Mouse (Mus musculus) MEL (cell line): ENCODE results near the gene Szrd1. TPM values are rescaled to one million over a fixed set of nuclear protein-coding genes. Genes with fewer than 3 reads are reported as not detected.
A peak's percentile ranks its signal among the peaks of the same experiment; 100 is the strongest.

Experiments used
- DNase-seq: peaks from one replicate; pipeline ENCODE4 v3.0.0; 2011; ENCODE audit warnings: low read depth, low spot score
- H3K27ac ChIP-seq: 2 replicates; pipeline ENCODE4 v1.5.1; 2012; ENCODE audit warnings: low read depth, mild to moderate bottlenecking, control low read depth, low read length, moderate library complexity; ENCODE audit not compliant: control insufficient read depth
- H3K27me3 ChIP-seq, 2 experiments: fragments of 150-350 bp in 1 of 2; sonication (generic) in 1 of 2; 2 replicates each; pipeline ENCODE4 v1.6.1; 2012; ENCODE audit warnings: low read length in 2 of 2, mild to moderate bottlenecking in 2 of 2, improper control_type of control experiment in 1 of 2, moderate library complexity in 1 of 2; ENCODE audit not compliant: insufficient read depth in 2 of 2, control insufficient read depth in 1 of 2
- H3K36me3 ChIP-seq, 2 experiments: 2 replicates each; pipeline ENCODE4 v1.6.1; 2012 to 2014; ENCODE audit warnings: low read length in 2 of 2, improper control_type of control experiment in 1 of 2, inconsistent platforms in 1 of 2, mild to moderate bottlenecking in 1 of 2; ENCODE audit not compliant: insufficient read depth in 2 of 2, control insufficient read depth in 1 of 2
- H3K4me1 ChIP-seq, 2 experiments: fragments of 150-350 bp in 1 of 2; sonication (generic) in 1 of 2; 2 replicates each; pipeline ENCODE4 v1.6.1; 2012; ENCODE audit warnings: low read length in 2 of 2, improper control_type of control experiment in 1 of 2, mild to moderate bottlenecking in 1 of 2; ENCODE audit not compliant: insufficient read depth in 2 of 2, control insufficient read depth in 1 of 2
- H3K4me3 ChIP-seq, 2 experiments: fragments of 150-350 bp in 1 of 2; sonication (generic) in 1 of 2; 2 replicates each; pipeline ENCODE4 v1.5.1; 2012; ENCODE audit warnings: low read depth in 2 of 2, low read length in 2 of 2, mild to moderate bottlenecking in 2 of 2, moderate library complexity in 2 of 2, control low read depth in 1 of 2, improper control_type of control experiment in 1 of 2; ENCODE audit not compliant: control insufficient read depth in 1 of 2, insufficient read depth in 1 of 2
- H3K79me2 ChIP-seq: 2 replicates; pipeline ENCODE4 v1.6.1; 2012; ENCODE audit warnings: mild to moderate bottlenecking, low read length, moderate library complexity; ENCODE audit not compliant: control insufficient read depth, poor library complexity, insufficient read depth
- H3K9ac ChIP-seq: 2 replicates; pipeline ENCODE4 v1.6.1; 2012; ENCODE audit warnings: low read depth, mild to moderate bottlenecking, control low read depth, low read length, moderate library complexity; ENCODE audit not compliant: control insufficient read depth, poor library complexity, severe bottlenecking
- H3K9me3 ChIP-seq: fragments of 150-350 bp; sonication (generic); replicated peaks from 2 replicates; pipeline ENCODE4 v1.6.1; 2012; ENCODE audit warnings: mild to moderate bottlenecking, low read length, improper control_type of control experiment, moderate library complexity; ENCODE audit not compliant: insufficient read depth
- CHD1 ChIP-seq: IDR thresholded peaks from 2 replicates; pipeline ENCODE4 v1.6.1; 2012; ENCODE audit warnings: low read depth, mild to moderate bottlenecking, inconsistent platforms, low read length, improper control_type of control experiment
- CTCF ChIP-seq, 3 experiments: IDR thresholded peaks in 2 of 3; conservative IDR thresholded peaks in 1 of 3; 2 replicates each; pipeline ENCODE4 v1.5.1; 2011 to 2012; ENCODE audit warnings: low read length in 3 of 3, low read depth in 2 of 3, mild to moderate bottlenecking in 2 of 3, improper control_type of control experiment in 1 of 3, inconsistent platforms in 1 of 3, mixed read lengths in 1 of 3, moderate library complexity in 1 of 3; ENCODE audit not compliant: control insufficient read depth in 1 of 3, insufficient read depth in 1 of 3, poor library complexity in 1 of 3, severe bottlenecking in 1 of 3
- E2F4 ChIP-seq: IDR thresholded peaks from 2 replicates; pipeline ENCODE4 v1.6.1; 2011; ENCODE audit warnings: low read depth, low read length, improper control_type of control experiment, borderline replicate concordance
- EP300 ChIP-seq, 2 experiments: IDR thresholded peaks; 2 replicates each; pipeline ENCODE4 v1.6.1; 2011; ENCODE audit warnings: improper control_type of control experiment in 2 of 2, low read length in 2 of 2, low read depth in 1 of 2, mild to moderate bottlenecking in 1 of 2
- ETS1 ChIP-seq: IDR thresholded peaks from 2 replicates; pipeline ENCODE4 v1.6.1; 2012; ENCODE audit warnings: low read depth, mild to moderate bottlenecking, inconsistent platforms, low read length, improper control_type of control experiment, moderate library complexity
- GATA1 ChIP-seq: IDR thresholded peaks from 2 replicates; pipeline ENCODE4 v1.6.1; 2011; ENCODE audit warnings: low read depth, low read length, improper control_type of control experiment
- HCFC1 ChIP-seq: IDR thresholded peaks from 2 replicates; pipeline ENCODE4 v1.6.1; 2012; ENCODE audit warnings: low read depth, mild to moderate bottlenecking, inconsistent platforms, low read length, improper control_type of control experiment, moderate library complexity
- KAT2A ChIP-seq: conservative IDR thresholded peaks from 2 replicates; pipeline ENCODE4 v1.6.1; 2012; ENCODE audit warnings: low read depth, low read length, improper control_type of control experiment, inconsistent platforms
- MAX ChIP-seq: IDR thresholded peaks from 2 replicates; pipeline ENCODE4 v1.6.1; 2011; ENCODE audit warnings: low read length, improper control_type of control experiment
- MAZ ChIP-seq: IDR thresholded peaks from 2 replicates; pipeline ENCODE4 v1.6.1; 2012; ENCODE audit warnings: low read depth, mild to moderate bottlenecking, inconsistent platforms, low read length, improper control_type of control experiment
- MEF2A ChIP-seq: IDR thresholded peaks from 2 replicates; pipeline ENCODE4 v1.6.1; 2014; ENCODE audit warnings: low read depth, mild to moderate bottlenecking, inconsistent platforms, low read length, improper control_type of control experiment; ENCODE audit not compliant: poor library complexity, insufficient replicate concordance, severe bottlenecking; ENCODE audit errors: extremely low read depth
- MXI1 ChIP-seq: IDR thresholded peaks from 2 replicates; pipeline ENCODE4 v1.6.1; 2011; ENCODE audit warnings: mild to moderate bottlenecking, low read depth, low read length, improper control_type of control experiment
- MYB ChIP-seq: IDR thresholded peaks from 2 replicates; pipeline ENCODE4 v1.6.1; 2011; ENCODE audit warnings: mild to moderate bottlenecking, low read depth, low read length, improper control_type of control experiment
- NELFE ChIP-seq: IDR thresholded peaks from 2 replicates; pipeline ENCODE4 v1.6.1; 2011; ENCODE audit warnings: low read depth, low read length, improper control_type of control experiment
- POLR2AphosphoS2 ChIP-seq: IDR thresholded peaks from 2 replicates; pipeline ENCODE4 v1.6.1; 2011; ENCODE audit warnings: low read length, improper control_type of control experiment
- POLR2AphosphoS5 ChIP-seq: IDR thresholded peaks from 2 replicates; pipeline ENCODE4 v1.6.1; 2012; ENCODE audit warnings: low read depth, borderline replicate concordance, mild to moderate bottlenecking, inconsistent platforms, low read length, moderate library complexity, mixed read lengths
- RAD21 ChIP-seq: IDR thresholded peaks from 2 replicates; pipeline ENCODE4 v1.6.1; 2011; ENCODE audit warnings: mild to moderate bottlenecking, low read depth, low read length, improper control_type of control experiment
- TCF12 ChIP-seq: IDR thresholded peaks from 2 replicates; pipeline ENCODE4 v1.6.1; 2014; ENCODE audit warnings: low read depth, mild to moderate bottlenecking, inconsistent platforms, low read length, improper control_type of control experiment, moderate library complexity
- USF2 ChIP-seq, 2 experiments: IDR thresholded peaks; 2 replicates each; pipeline ENCODE4 v1.6.1; 2011 to 2012; ENCODE audit warnings: improper control_type of control experiment in 2 of 2, low read length in 2 of 2, borderline replicate concordance in 1 of 2, inconsistent platforms in 1 of 2, low read depth in 1 of 2, mild to moderate bottlenecking in 1 of 2; ENCODE audit not compliant: insufficient read depth in 1 of 2
- ZKSCAN1 ChIP-seq: IDR thresholded peaks from 2 replicates; pipeline ENCODE4 v1.6.1; 2012; ENCODE audit warnings: low read depth, mild to moderate bottlenecking, inconsistent platforms, low read length, improper control_type of control experiment, moderate library complexity
- ZMIZ1 ChIP-seq: IDR thresholded peaks from 2 replicates; pipeline ENCODE4 v1.6.1; 2012; ENCODE audit warnings: low read depth, mild to moderate bottlenecking, inconsistent platforms, low read length, improper control_type of control experiment, moderate library complexity
- polyA plus RNA-seq, 2 experiments: library from polyadenylated mRNA; stranded (reverse) in 1 of 2; unstranded in 1 of 2; fragments of >175 nt in 1 of 2; fragments of >200 nt in 1 of 2; gene quantifications; 2 replicates each; pipeline versions ENCODE4 v1.2.1 to v1.2.4; 2012; ENCODE audit warnings: low replicate concordance in 2 of 2, low read depth in 1 of 2; ENCODE audit not compliant: insufficient read length in 2 of 2, insufficient read depth in 1 of 2, missing spikeins in 1 of 2
- total RNA-seq: library from RNA; depleted of rRNA; stranded (reverse); fragments of 300-350 nt; gene quantifications from 2 replicates; pipeline ENCODE4 v1.2.3, GENCODE M21; 2012

Gene Szrd1
- total and polyA plus RNA-seq, 3 experiments = 63.0 to 137 TPM; not detected in 1

- H3K9ac ChIP-seq = no peak overlapping the region
- H3K27me3 ChIP-seq = no peaks in the 10 kb centered on the region
- H3K27ac ChIP-seq = no peak overlapping the region
- TF ChIP-seq MYB (no peak), USF2 (IDR thresholded peaks at IDR 0.05; ENCODE audit: borderline replicate concordance in 1 of 2, insufficient read depth in 1 of 2, low read depth in 1 of 2, low read length in 2 of 2) (no peak), NELFE (no peak), POLR2AphosphoS5 (no peak), POLR2AphosphoS2 (0 out of 2 replicates have a peak, but pooled peaks have one; percentile 10), KAT2A (no peak), MAZ (no peak)
- no peaks in the 10 kb centered on the region for H3K79me2 ChIP-seq
- no peaks in the 10 kb centered on the region; a peak in 1 of 4 replicates for H3K36me3 ChIP-seq
- DNase-seq = no peak
- H3K9me3 ChIP-seq = no peaks in the 10 kb centered on the region
- H3K4me3 ChIP-seq = no peak overlapping the region
- no peaks in the 10 kb centered on the region for H3K4me1 ChIP-seq
These were observed 25.7 kb downstream of the Szrd1 start for GRCm38 (mm10) chr4:141113831-141114230.

DNA sequence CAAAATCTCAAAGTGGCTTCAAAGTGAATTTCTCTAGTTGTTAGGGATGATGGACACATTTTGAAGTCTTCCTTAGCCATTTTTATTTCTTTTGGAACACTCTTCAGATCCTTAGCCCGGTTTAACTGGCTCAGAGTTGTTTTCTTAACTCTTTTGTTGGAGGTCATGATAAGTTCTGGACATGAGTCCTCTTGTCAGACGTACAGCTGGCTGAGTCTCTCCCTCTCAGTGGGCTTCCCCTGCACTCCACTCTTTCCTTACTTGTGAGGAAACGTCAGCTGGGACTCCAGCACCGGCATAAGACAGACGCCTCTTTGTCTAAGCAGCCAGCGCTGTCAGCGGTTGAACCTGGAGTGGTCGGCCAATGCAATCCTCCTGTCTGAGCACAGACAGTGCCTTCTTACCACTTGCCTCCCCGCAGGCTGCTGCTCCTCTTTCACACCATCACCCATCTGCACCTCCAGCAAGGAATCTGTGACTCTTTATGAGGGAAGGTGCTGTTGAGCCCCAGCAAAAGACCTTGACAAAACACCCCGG lies 31.3 kb downstream of the Szrd1 start:
- Histone ChIP-seq H3K27ac (no peak overlapping the region), H3K9ac (no peak overlapping the region), H3K9me3 (no peaks in the 10 kb centered on the region), H3K36me3 (no peaks in the 10 kb centered on the region), H3K4me1 (no peaks in the 10 kb centered on the region), H3K79me2 (no peaks in the 10 kb centered on the region), H3K4me3 (no peak overlapping the region), H3K27me3 (no peaks in the 10 kb centered on the region)
- DNase-seq = no peak
- TF ChIP-seq MXI1 = no peak
- TF ChIP-seq POLR2AphosphoS5 = no peak
- TF ChIP-seq MYB = no peak
- TF ChIP-seq MAZ = no peak
- no peak for TF ChIP-seq CHD1
- TF ChIP-seq RAD21 = no peak
- no peak for TF ChIP-seq USF2 (IDR thresholded peaks at IDR 0.05; ENCODE audit: borderline replicate concordance in 1 of 2, insufficient read depth in 1 of 2, low read depth in 1 of 2, low read length in 2 of 2)
- no peak for TF ChIP-seq ZMIZ1
- no peak for TF ChIP-seq TCF12
- no peak for TF ChIP-seq CTCF (IDR thresholded peaks at IDR 0.05 in 2 of 3, conservative IDR thresholded peaks at IDR 0.05 in 1 of 3; ENCODE audit: control insufficient read depth in 1 of 3, insufficient read depth in 1 of 3, low read depth in 2 of 3, low read length in 3 of 3, poor library complexity in 1 of 3, severe bottlenecking in 1 of 3)
- no peak for TF ChIP-seq EP300 (IDR thresholded peaks at IDR 0.05; ENCODE audit: low read depth in 1 of 2, low read length in 2 of 2)
- no peak for TF ChIP-seq ETS1
- no peak for TF ChIP-seq ZKSCAN1
- no peak for TF ChIP-seq MEF2A
- no peak for TF ChIP-seq HCFC1
- no peak for TF ChIP-seq MAX
- TF ChIP-seq GATA1 = no peak
- TF ChIP-seq E2F4 = no peak
- no peak for TF ChIP-seq POLR2AphosphoS2
